In genomic region chrX:159200101-159200500, GRCm38 (mm10) we compare ENCODE assay signal across 20 mouse cellular contexts. TPM values are rescaled to one million over a fixed set of nuclear protein-coding genes. Genes with fewer than 3 reads are reported as not detected.
DNase-seq lines count a peak whose midpoint lies in the region; ATAC-seq and TF ChIP-seq lines count a peak whose summit lies in the region.
"Had no signal": no experiment of that assay in that cellular context is flagged by ENCODE, and none has a peak within 500 bp of the region (broad histone marks: within the 10 kb centered on the region; RNA-seq: fewer than 3 reads in every experiment).

No protein-coding gene starts in this region.

- no peak overlapping the region for H3K4me3 ChIP-seq in liver, adult 2 months (ENCODE audit: insufficient read depth, low read depth, low read length)
- no peak overlapping the region for H3K4me3 ChIP-seq in liver, embryonic 12.5 days
- no peak overlapping the region for H3K4me3 ChIP-seq in lung, embryonic 16.5 days (ENCODE audit: low read length)
- no peak overlapping the region for H3K4me3 ChIP-seq in intestine, postnatal 0 days (ENCODE audit: low read depth, low read length)
- H3K4me3 ChIP-seq: embryonic facial prominence, embryonic 10.5 days; erythroblast, embryonic 14.5 days; heart, embryonic 10.5 days; midbrain, embryonic 12.5 days; myocyte had no signal

- no peaks in the 10 kb centered on the region for H3K9me3 ChIP-seq in liver, embryonic 12.5 days (replicated peaks)
- no peaks in the 10 kb centered on the region for H3K9me3 ChIP-seq in lung, embryonic 16.5 days (ENCODE audit: control insufficient read depth, low read length)
- no peaks in the 10 kb centered on the region for H3K9me3 ChIP-seq in intestine, postnatal 0 days (ENCODE audit: control insufficient read depth)
- H3K9me3 ChIP-seq: embryonic facial prominence, embryonic 10.5 days; heart, embryonic 10.5 days; midbrain, embryonic 12.5 days had no signal

- no peak for ATAC-seq in liver, embryonic 12.5 days
- peak; percentile 18 for ATAC-seq in CD4-positive, CD25-positive, alpha-beta regulatory T cell, adult 4 months
- peak; percentile 52; the same call in 1 of the 2 replicates for ATAC-seq in lung, embryonic 16.5 days (ENCODE audit: low read depth)
- ATAC-seq in monocyte, adult 5-6 weeks (replicated peaks; ENCODE audit: insufficient number of reproducible peaks, low FRiP score, low TSS enrichment, poor library complexity, severe bottlenecking) = peak; percentile 56; the same call in 1 of the 2 replicates
- ATAC-seq in intestine, postnatal 0 days = no peak
- ATAC-seq: forebrain, embryonic 16.5 days had no signal

- peak; percentile 14 for DNase-seq in liver, adult 2 months (ENCODE audit: extremely low read depth, low read depth, low spot score)
- DNase-seq in ovary, postnatal 10 days (ENCODE audit: low spot score) = no peak
- DNase-seq in layer of hippocampus, adult 9-11 months = no peak
- DNase-seq: adrenal gland, postnatal 14 days; cerebellum, postnatal 10 days; gastrocnemius, postnatal 10 days; heart, postnatal 36 days; right cerebral cortex, postnatal 14 days; thymus, postnatal 36 days had no signal

- no peak for TF ChIP-seq CTCF in liver, adult 2 months (IDR thresholded peaks at IDR 0.05; ENCODE audit: low read depth, low read length)
- no peak for TF ChIP-seq CTCF in intestine, postnatal 0 days (IDR thresholded peaks at IDR 0.05; ENCODE audit: low read depth)

- H3K79me2 ChIP-seq in liver, adult 2 months (ENCODE audit: control insufficient read depth, insufficient read depth, low read length) = no peaks in the 10 kb centered on the region

- H3K4me1 ChIP-seq in liver, adult 2 months (ENCODE audit: control insufficient read depth, insufficient read depth, low read length) = no peaks in the 10 kb centered on the region
- no peaks in the 10 kb centered on the region for H3K4me1 ChIP-seq in liver, embryonic 12.5 days
- no peaks in the 10 kb centered on the region for H3K4me1 ChIP-seq in lung, embryonic 16.5 days (replicated peaks; ENCODE audit: control insufficient read depth, insufficient read depth, low read length)
- H3K4me1 ChIP-seq in intestine, postnatal 0 days (replicated peaks; ENCODE audit: control insufficient read depth, insufficient read depth, low read length) = no peaks in the 10 kb centered on the region
- H3K4me1 ChIP-seq: embryonic facial prominence, embryonic 10.5 days; heart, embryonic 10.5 days; midbrain, embryonic 12.5 days had no signal

- no peaks in the 10 kb centered on the region for H3K27me3 ChIP-seq in liver, adult 2 months (ENCODE audit: control insufficient read depth, insufficient read depth, low read length)
- H3K27me3 ChIP-seq in liver, embryonic 12.5 days (replicated peaks) = no peaks in the 10 kb centered on the region
- H3K27me3 ChIP-seq in lung, embryonic 16.5 days (ENCODE audit: control insufficient read depth, insufficient read depth, low read depth, low read length) = no peaks in the 10 kb centered on the region; the same call in 1 of the 2 replicates
- no peaks in the 10 kb centered on the region for H3K27me3 ChIP-seq in intestine, postnatal 0 days (replicated peaks; ENCODE audit: control insufficient read depth, insufficient read depth, low read length)

- H3K9ac ChIP-seq in liver, adult 2 months (ENCODE audit: low read depth, low read length) = no peak overlapping the region
- no peak overlapping the region for H3K9ac ChIP-seq in liver, embryonic 12.5 days
- no peak overlapping the region for H3K9ac ChIP-seq in lung, embryonic 16.5 days (ENCODE audit: low read length)
- H3K9ac ChIP-seq in intestine, postnatal 0 days (ENCODE audit: low read depth, low read length) = no peak overlapping the region
- H3K9ac ChIP-seq: midbrain, embryonic 12.5 days had no signal

- H3K27ac ChIP-seq in liver, adult 2 months (replicated peaks; ENCODE audit: insufficient read depth, low read depth, low read length) = no peak overlapping the region
- H3K27ac ChIP-seq in liver, embryonic 12.5 days = no peak overlapping the region
- H3K27ac ChIP-seq in lung, embryonic 16.5 days (ENCODE audit: low read length) = no peak overlapping the region; the same call in 1 of the 2 replicates
- H3K27ac ChIP-seq in intestine, postnatal 0 days (ENCODE audit: low read depth, low read length) = no peak overlapping the region
- H3K27ac ChIP-seq: embryonic facial prominence, embryonic 10.5 days; heart, embryonic 10.5 days; midbrain, embryonic 12.5 days had no signal

- H3K36me3 ChIP-seq in liver, adult 2 months (ENCODE audit: control insufficient read depth, insufficient read depth, low read length) = no peaks in the 10 kb centered on the region
- H3K36me3 ChIP-seq in liver, embryonic 12.5 days = no peaks in the 10 kb centered on the region
- no peaks in the 10 kb centered on the region for H3K36me3 ChIP-seq in lung, embryonic 16.5 days (ENCODE audit: control insufficient read depth, insufficient read depth, low read length)
- no peaks in the 10 kb centered on the region for H3K36me3 ChIP-seq in intestine, postnatal 0 days (ENCODE audit: control insufficient read depth, insufficient read depth)
- H3K36me3 ChIP-seq: embryonic facial prominence, embryonic 10.5 days; heart, embryonic 10.5 days; midbrain, embryonic 12.5 days had no signal

- no peak overlapping the region for H3K4me2 ChIP-seq in liver, embryonic 12.5 days
- H3K4me2 ChIP-seq in lung, embryonic 16.5 days (ENCODE audit: low read depth, low read length) = no peak overlapping the region
- H3K4me2 ChIP-seq in intestine, postnatal 0 days (replicated peaks; ENCODE audit: low read depth) = no peak overlapping the region
- H3K4me2 ChIP-seq: midbrain, embryonic 12.5 days had no signal

- WGBS in liver, adult 2 months = 35% methylated on average over 5 of the region's 5 CpGs
- 31% methylated on average over 5 of the region's 5 CpGs for WGBS in liver, embryonic 12.5 days (ENCODE audit: insufficient replicate concordance)
- 26% methylated on average over 5 of the region's 5 CpGs for WGBS in lung, embryonic 16.5 days
- 45% methylated on average over 5 of the region's 5 CpGs for WGBS in intestine, postnatal 0 days

- TF ChIP-seq POLR2A in liver, adult 2 months (IDR thresholded peaks at IDR 0.05; ENCODE audit: extremely low read depth, insufficient read depth, low read length) = no peak

RNA-seq across cellular contexts. Expression of gene Rps6ka3, which starts 10.0 kb away (rescaled TPM):
- 6.8 and 7.4 TPM in 2 replicates for total RNA-seq in liver, adult 2 months (2014; rRNA removed)
- polyA plus RNA-seq in liver, adult 2 months (2012; rRNA removed) = 1.8 and 3.0 TPM in 2 replicates
- polyA plus RNA-seq in liver, embryonic 12.5 days (2016; fragmentation: Nextera tagmentation; extraction: Ambion mirVana) = 1.8 and 2.3 TPM in 2 replicates
- polyA plus RNA-seq in CD4-positive, CD25-positive, alpha-beta regulatory T cell, adult 4 months (2017; shearing (Covaris generic)) = 1 to 10 TPM; 6.0 to 10.0 TPM
- polyA plus RNA-seq in lung, embryonic 16.5 days (2015; fragmentation: Nextera tagmentation; extraction: Ambion mirVana) = 5.5 and 5.9 TPM in 2 replicates
- total RNA-seq in monocyte, adult 5-6 weeks (2017) = 25.0 to 42.6 TPM (median 36.5 TPM) in 3 replicates
- 4.9 TPM in 2 replicates for polyA plus RNA-seq in intestine, postnatal 0 days (2015; fragmentation: Nextera tagmentation; extraction: Ambion mirVana)

Comparison
In these comparisons a context has a peak if more than half of its experiments do, and no peak if none do; other contexts are left out.
1. ATAC-seq: peak in CD4-positive, CD25-positive, alpha-beta regulatory T cell, adult 4 months (single experiment), lung, embryonic 16.5 days (single experiment) and monocyte, adult 5-6 weeks (single experiment); none in liver, embryonic 12.5 days (single experiment) and intestine, postnatal 0 days (single experiment).